Mouse (Mus musculus): ENCODE measurements at regions not wholly inside any gene's neighbourhood (a gene's known extent, or its start where the extent isn't known, plus 50 kb on each side); places are given as distances from the start of the nearest gene placed in this dataset.
A peak's percentile ranks its signal among the peaks of the same experiment; 100 is the strongest.
"Not testable (repeated sequence)": the region's sequence is repeated elsewhere in the genome, so short reads cannot be mapped to it uniquely, and the experiment has no call there.

- no peak for ATAC-seq (ENCODE audit: poor library complexity, severe bottlenecking)
These were observed 59.1 kb downstream of the Zbtb18 start for GRCm38 (mm10) chr1:177501288-177501687.

- peak; percentile 25; the same call in 1 of the 2 replicates for ATAC-seq (ENCODE audit: poor library complexity, severe bottlenecking)
These were observed 61.8 kb downstream of the Zbtb18 start for GRCm38 (mm10) chr1:177503946-177504345.

- ATAC-seq (ENCODE audit: poor library complexity, severe bottlenecking) = no peak
These were observed 62.6 kb downstream of the Zbtb18 start for GRCm38 (mm10) chr1:177504743-177505142.

- ATAC-seq (ENCODE audit: poor library complexity, severe bottlenecking) = not testable (repeated sequence)
These were observed 65.2 kb downstream of the Zbtb18 start for GRCm38 (mm10) chr1:177507398-177507797.

GRCm38 (mm10) chr1:177509786-177510185 lies 67.6 kb downstream of the Zbtb18 start:
- ATAC-seq (ENCODE audit: poor library complexity, severe bottlenecking) = no peak

- no peak for ATAC-seq (ENCODE audit: poor library complexity, severe bottlenecking)
These were observed 70.0 kb downstream of the Zbtb18 start for GRCm38 (mm10) chr1:177512116-177512515.

GRCm38 (mm10) chr1:177517934-177518610 lies 75.9 kb downstream of the Zbtb18 start:
- ATAC-seq (ENCODE audit: poor library complexity, severe bottlenecking) = no peak

- no peak for ATAC-seq (ENCODE audit: poor library complexity, severe bottlenecking)
These were observed 76.9 kb downstream of the Zbtb18 start for GRCm38 (mm10) chr1:177518897-177519513.

- peak; percentile 85 for ATAC-seq (ENCODE audit: poor library complexity, severe bottlenecking)
These were observed 79.0 kb downstream of the Zbtb18 start for GRCm38 (mm10) chr1:177521110-177521509.

GRCm38 (mm10) chr1:177525141-177525540 lies 83.0 kb downstream of the Zbtb18 start:
- ATAC-seq (ENCODE audit: poor library complexity, severe bottlenecking) = no peak

- ATAC-seq (ENCODE audit: poor library complexity, severe bottlenecking) = no peak
These were observed 89.6 kb downstream of the Zbtb18 start for GRCm38 (mm10) chr1:177531791-177532190.

- peak; percentile 80 for ATAC-seq (ENCODE audit: poor library complexity, severe bottlenecking)
These were observed 90.5 kb downstream of the Zbtb18 start for GRCm38 (mm10) chr1:177532656-177533055.

GRCm38 (mm10) chr1:177533332-177533731 lies 91.2 kb downstream of the Zbtb18 start:
- ATAC-seq (ENCODE audit: poor library complexity, severe bottlenecking) = no peak

GRCm38 (mm10) chr1:177545031-177545735 lies 103.0 kb downstream of the Zbtb18 start:
- ATAC-seq (ENCODE audit: poor library complexity, severe bottlenecking) = no peak

- no peak for ATAC-seq (ENCODE audit: poor library complexity, severe bottlenecking)
These were observed 105.6 kb downstream of the Zbtb18 start for GRCm38 (mm10) chr1:177547716-177548115.

GRCm38 (mm10) chr1:177555471-177556291 lies 113.5 kb downstream of the Zbtb18 start:
- ATAC-seq (ENCODE audit: poor library complexity, severe bottlenecking) = peak; percentile 53

- no peak for ATAC-seq (ENCODE audit: poor library complexity, severe bottlenecking)
These were observed 115.3 kb downstream of the Zbtb18 start for GRCm38 (mm10) chr1:177557432-177557831.

GRCm38 (mm10) chr1:177557856-177558255 lies 115.7 kb downstream of the Zbtb18 start:
- ATAC-seq (ENCODE audit: poor library complexity, severe bottlenecking) = no peak

GRCm38 (mm10) chr1:177561716-177562588 lies 119.8 kb downstream of the Zbtb18 start:
- no peak for ATAC-seq (ENCODE audit: poor library complexity, severe bottlenecking)

- ATAC-seq (ENCODE audit: poor library complexity, severe bottlenecking) = no peak
These were observed 120.4 kb downstream of the Zbtb18 start for GRCm38 (mm10) chr1:177562589-177562912.

All from megakaryocyte, adult 5-6 weeks (primary cell).